Mouse (Mus musculus) brain, embryonic 14.5 days (tissue): ENCODE results near the gene Lypd8. TPM values are rescaled to one million over a fixed set of nuclear protein-coding genes. Genes with fewer than 3 reads are reported as not detected.
"Not testable (repeated sequence)": the region's sequence is repeated elsewhere in the genome, so short reads cannot be mapped to it uniquely, and the experiment has no call there.

Source experiments
- DNase-seq: peaks from one replicate; pipeline ENCODE4 v3.0.0-alpha.2; 2011; ENCODE audit warnings: low read depth
- CTCF ChIP-seq: fragments of 200-500 bp; IDR thresholded peaks from 2 replicates; pipeline ENCODE4 v1.5.1; 2012; ENCODE audit warnings: inconsistent platforms, mild to moderate bottlenecking, moderate library complexity, borderline replicate concordance; ENCODE audit not compliant: insufficient read depth, insufficient read length; ENCODE audit errors: extremely low read depth
- POLR2A ChIP-seq: fragments of 200-500 bp; IDR thresholded peaks from 2 replicates; pipeline ENCODE4 v1.6.1; 2012; ENCODE audit warnings: mild to moderate bottlenecking, inconsistent platforms, borderline replicate concordance; ENCODE audit not compliant: poor library complexity, insufficient read depth, insufficient read length, severe bottlenecking; ENCODE audit errors: extremely low read depth
- polyA plus RNA-seq: library from polyadenylated mRNA; depleted of rRNA; stranded (reverse); fragments of >200 nt; gene quantifications from 2 replicates; pipeline ENCODE4 v1.2.3, GENCODE M21; 2012

The Lypd8 gene
- polyA plus RNA-seq, 1 experiment: 0.27 TPM

- no peak for DNase-seq
- TF ChIP-seq CTCF (no peak), POLR2A (no peak)
These were observed 24.4 kb upstream of the Lypd8 start for GRCm38 (mm10) chr11:58354476-58354875.

DNA sequence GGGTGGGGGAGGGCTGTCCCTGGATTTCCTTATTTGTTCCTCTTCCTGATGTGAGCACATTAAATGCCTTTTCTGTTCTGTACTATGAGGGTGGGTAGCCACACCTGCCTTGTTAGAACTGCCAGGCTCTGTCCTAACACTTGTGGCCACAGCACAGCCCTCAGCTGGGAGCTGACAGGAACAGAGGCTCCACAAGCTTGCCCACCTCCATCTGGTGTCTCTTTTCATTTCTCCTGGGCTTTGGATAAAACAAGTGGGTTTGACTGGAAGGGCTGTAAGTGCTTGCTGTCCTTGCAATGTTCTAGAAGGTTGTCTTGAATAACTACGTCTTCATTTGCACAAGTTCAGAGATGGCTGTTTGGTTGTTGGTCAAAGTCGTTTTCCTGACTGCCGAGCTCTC lies 23.9 kb upstream of the Lypd8 start:
- no peak for TF ChIP-seq CTCF
- no peak for TF ChIP-seq POLR2A
- DNase-seq: no peak

DNA sequence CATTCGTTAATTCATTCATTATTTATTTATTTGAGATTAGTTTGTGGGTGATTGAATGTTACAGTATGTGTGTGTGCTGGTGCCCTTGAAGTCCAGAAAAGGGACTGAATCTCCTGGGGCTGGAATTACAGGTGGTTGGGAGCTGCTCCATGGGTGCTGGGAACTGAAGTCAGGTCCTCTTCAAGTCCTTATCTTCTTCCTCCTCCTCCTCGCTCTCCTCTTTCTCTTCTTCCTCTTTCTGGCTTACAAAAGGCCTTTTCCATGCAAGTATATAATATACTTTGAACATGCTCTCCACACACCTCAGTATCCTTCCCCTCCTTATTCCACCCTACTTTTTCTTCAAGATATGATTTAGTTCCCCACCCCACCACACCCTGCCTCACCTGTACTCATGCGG lies 21.8 kb upstream of the Lypd8 start:
- DNase-seq: no peak
- TF ChIP-seq CTCF (no peak), POLR2A (no peak)

DNA sequence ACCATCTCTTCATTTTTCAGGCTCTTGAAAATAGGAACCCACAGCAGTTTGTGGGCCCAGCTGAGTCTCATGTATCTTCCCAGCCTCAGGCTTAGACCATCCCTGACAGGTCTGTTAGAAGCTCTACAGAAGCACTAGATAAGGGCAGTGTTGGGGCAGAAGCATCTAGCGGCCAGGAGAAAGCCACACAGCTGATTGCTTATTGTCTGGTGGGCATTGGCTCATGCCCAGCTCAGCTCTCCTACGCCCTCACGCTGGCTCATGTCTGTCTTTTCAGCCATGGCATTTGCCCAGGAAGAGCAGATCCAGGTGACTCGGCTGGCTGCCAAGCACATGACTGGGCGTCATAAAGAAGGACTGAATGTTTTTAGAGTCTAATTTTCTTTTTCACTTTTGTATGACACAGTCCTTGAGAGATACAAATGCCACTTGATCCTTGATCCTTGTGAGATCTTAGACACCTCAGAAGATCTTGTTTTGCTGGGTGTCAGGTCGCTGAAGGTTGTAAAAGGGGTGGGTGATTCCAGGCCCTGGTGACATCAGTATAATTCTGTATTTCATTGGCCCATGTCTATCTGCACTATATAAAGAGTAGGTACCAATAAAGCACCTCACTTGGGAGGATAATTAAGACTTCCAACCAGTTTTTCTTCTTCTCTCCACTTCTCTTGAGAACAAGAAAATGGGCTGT lies 20.9 kb upstream of the Lypd8 start:
- DNase-seq: no peak
- TF ChIP-seq CTCF: no peak
- TF ChIP-seq POLR2A: no peak

GRCm38 (mm10) chr11:58362562-58362961 lies 16.3 kb upstream of the Lypd8 start:
- not testable (repeated sequence) for DNase-seq

DNA sequence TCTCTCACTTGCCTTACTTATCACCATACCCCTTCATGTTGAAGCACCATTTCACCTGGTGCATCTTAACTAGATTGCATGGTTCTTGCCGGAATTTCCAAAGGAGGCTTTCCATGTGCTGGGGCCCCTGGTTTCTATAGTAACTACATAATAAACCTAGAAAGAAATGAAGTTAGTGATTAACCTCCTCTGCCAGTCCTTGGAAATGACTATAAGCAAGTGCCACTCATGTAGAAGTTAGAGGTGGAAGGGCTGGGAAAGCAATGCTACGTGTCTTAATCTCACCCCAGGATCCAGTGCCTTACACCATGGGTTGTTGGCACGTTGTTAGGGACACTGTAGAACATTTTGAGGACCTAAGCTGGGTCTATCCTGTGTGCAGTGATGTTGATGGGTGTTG lies 14.4 kb upstream of the Lypd8 start:
- no peak for DNase-seq
- TF ChIP-seq POLR2A (no peak), CTCF (no peak)

- not testable (repeated sequence) for DNase-seq
These were observed 12.7 kb upstream of the Lypd8 start for GRCm38 (mm10) chr11:58366191-58366590.

- TF ChIP-seq POLR2A (no peak), CTCF (no peak)
- DNase-seq: no peak
These were observed 1.6 kb upstream of the Lypd8 start for GRCm38 (mm10) chr11:58377273-58377672.

DNA sequence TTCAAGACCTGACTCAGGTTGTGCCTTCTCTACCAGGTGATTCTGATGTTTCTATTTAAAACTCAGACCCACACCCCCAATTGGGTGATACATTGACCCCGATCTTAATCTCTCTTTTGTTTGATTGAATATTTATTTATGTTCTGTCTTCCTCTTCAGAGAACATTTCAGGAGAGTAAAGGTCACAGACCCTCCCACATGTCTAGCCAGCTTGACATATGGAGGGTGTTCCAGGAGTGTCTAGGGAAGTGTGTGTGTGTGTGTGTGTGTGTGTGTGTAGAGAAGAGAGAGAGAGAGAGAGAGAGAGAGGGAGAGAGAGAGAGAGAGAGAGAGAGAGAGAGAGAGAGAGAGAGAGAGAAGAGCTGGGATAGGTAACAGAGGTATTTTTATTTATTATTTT lies 1.2 kb upstream of the Lypd8 start:
- no peak for DNase-seq
- TF ChIP-seq CTCF (no peak), POLR2A (no peak)

GRCm38 (mm10) chr11:58379516-58379915 lies 673 bp downstream of the Lypd8 start:
- DNase-seq: no peak
- TF ChIP-seq POLR2A (no peak), CTCF (no peak)

- TF ChIP-seq CTCF: no peak
- no peak for TF ChIP-seq POLR2A
- peak; percentile 31 for DNase-seq
These were observed 3.6 kb downstream of the Lypd8 start for GRCm38 (mm10) chr11:58382471-58382870.

- TF ChIP-seq POLR2A: no peak
- TF ChIP-seq CTCF: no peak
- DNase-seq: peak; percentile 95
These were observed 21.3 kb downstream of the Lypd8 start for GRCm38 (mm10) chr11:58399985-58400645.

- no peak for TF ChIP-seq POLR2A
- no peak for TF ChIP-seq CTCF
- peak; percentile 76 for DNase-seq
These were observed 21.8 kb downstream of the Lypd8 start for GRCm38 (mm10) chr11:58400655-58401054.

DNA sequence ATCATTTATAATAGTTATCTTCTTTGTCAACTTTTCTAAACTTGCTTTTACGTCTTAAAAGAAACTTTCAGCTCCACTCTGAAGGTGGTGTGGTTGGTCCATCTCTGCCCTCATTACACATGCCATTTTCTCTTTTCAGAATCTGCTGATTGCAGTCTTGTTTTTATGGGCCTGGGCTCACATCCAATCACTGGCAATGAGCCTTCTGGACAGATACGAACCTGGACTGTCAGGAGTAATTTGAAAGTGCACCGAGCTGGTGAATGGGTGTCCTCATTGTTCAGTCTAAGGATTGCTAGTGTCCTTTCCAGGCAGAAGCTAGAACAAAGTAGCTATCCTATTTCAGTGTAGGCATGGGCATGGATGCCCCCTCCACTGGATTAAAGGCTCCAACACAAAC lies 29.2 kb downstream of the Lypd8 start:
- TF ChIP-seq POLR2A: no peak
- TF ChIP-seq CTCF: no peak
- peak; percentile 59 for DNase-seq

- no peak for DNase-seq
- no peak for TF ChIP-seq CTCF
- no peak for TF ChIP-seq POLR2A
These were observed 39.5 kb downstream of the Lypd8 start for GRCm38 (mm10) chr11:58418336-58418735.

DNA sequence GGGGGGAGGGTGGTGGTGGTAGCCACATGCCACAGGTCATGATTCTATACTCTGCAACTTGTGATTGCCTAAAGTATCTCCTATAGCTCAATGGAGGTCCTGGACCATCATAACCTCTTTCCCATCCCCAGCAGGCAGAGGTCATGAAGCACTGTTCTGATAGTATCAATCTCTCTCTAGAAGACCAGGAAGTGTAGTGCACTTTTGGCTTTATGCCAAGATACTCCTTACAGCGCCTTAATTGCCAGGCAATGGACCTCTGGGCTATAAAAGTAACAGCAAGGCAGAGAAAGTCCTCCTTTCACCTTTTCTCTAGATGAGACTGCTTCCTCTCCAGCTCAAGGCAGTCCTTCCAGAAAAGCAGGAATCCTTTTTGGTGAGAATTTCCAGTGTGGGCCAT lies 42.0 kb downstream of the Lypd8 start, which contains the start of gene 1810065E05Rik:
1810065E05Rik (plus strand) TSS at position 297 of the 400 bp plus-strand sequence.
- TF ChIP-seq CTCF (no peak), POLR2A (no peak)
- DNase-seq: no peak
